Mouse (Mus musculus) MEL-GATA-1-ER (cell line): ENCODE results near the gene Tln1.
"Not testable (repeated sequence)": the region's sequence is repeated elsewhere in the genome, so short reads cannot be mapped to it uniquely, and the experiment has no call there.

Experiments
- DNase-seq: peaks from one replicate; pipeline ENCODE4 v3.0.0-alpha.2; 2012; ENCODE audit warnings: low read depth; ENCODE audit errors: extremely low read depth

The Tln1 gene

DNA sequence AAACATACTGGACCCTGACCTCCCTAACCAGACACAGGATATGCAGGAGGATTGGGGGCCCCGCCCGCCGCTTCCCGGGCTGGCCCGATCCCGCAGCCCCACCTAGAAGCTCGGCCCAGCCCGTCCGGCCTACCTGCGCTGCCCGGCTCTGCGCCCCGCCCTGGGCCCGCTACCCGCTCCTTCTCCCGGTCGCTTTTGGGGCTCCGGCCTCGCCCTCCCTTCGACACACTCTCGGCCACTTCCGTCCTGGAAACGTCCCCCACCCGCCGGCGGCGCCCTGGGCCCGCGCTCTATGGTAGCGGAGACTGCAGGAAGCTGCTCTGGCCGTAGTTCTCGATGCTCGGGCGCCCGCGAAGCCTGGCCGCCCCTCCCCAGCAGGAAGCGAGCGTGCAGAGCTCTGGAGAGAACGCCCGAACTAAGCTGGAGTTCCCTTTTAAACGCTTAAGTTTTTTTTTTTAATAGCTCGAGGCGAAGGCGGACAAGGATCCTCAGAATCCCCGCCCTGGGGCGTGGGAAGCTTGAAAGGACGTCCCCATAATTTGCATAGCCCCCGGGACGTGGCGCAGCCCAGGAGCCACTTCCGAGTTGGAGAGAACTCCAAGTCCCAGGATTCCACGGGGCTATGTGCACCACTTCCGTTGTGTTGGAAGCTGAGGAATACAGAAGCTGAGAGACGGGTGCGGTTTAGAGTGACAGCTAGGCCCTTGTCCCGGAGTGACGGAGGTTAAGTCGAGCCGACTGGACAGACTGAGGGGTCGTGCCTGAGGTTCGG is at the start of gene Tln1, which contains the start of gene Creb3:
TSS of gene Tln1 (minus strand) at position 695 of the 772 bp plus-strand sequence.
TSS of gene Creb3 (plus strand) at position 336 of the 772 bp plus-strand sequence.
- DNase-seq, result peak; percentile 97

DNA sequence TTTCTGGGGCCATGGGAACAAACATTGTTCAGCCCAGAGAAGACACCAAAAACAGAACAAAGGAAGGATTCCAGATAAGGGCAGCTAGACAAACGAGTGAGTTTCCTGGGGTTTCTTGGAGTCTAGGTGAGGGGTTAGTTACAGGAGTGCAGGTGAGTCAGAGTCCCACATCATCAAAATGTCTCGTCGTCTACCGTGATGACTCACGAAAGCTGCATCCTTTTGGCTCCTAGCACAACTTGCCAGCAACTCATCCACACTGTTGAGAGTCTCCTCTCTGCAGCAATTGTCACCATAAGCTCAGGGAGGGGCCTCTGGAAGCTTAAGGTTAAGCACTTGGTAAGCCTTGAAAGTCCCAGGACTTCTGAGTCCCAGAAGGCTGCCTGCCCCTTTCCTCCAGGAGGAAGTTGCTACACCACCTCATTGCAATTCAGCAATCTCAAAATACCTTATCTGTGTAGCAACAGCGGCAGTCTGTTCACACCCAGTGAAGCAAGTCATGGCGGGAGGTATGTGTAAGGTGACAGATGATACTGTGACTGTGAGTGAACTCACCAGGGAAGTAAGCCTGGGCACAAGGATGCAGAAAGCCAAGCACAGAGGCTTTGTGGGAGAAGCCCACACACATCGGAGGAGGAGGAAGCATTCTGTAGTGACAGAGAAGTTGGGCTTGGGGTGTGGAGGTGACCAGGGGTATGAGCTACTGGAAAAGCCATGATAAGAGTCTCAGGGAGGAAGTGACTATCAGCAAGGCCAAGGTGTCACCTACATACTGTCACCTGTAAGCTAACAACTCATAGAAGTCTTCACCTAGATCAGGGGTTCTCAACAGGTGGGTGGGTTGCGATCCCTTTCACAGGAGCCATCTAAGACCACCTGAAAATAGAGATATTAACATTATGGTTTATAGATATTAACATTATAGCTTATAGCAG is 42.5 kb upstream of the Tln1 start:
- DNase-seq, result peak; percentile 92

DNA sequence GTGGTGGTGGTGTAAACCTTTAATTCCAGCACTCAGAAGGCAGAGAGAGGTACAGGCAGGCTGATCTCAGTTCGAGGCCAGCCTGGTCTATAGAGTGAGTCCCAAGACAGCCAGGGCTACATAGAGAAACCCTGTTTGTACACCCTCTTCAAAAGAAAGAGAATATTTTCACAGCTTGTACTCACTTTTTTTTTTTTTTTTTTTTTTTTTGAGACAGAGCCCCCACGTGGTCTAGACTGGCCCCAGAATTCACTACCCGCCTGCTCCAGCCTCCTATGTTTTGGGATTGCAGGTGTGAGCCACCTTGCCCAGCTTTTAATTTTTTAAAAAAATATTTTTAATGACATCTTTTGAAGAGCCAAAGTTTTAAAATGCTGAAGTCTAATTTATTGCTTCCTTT is 41.6 kb upstream of the Tln1 start:
- no peak for DNase-seq

- DNase-seq, result no peak
These were observed 37.9 kb upstream of the Tln1 start for GRCm38 (mm10) chr4:43600195-43600934.

DNA sequence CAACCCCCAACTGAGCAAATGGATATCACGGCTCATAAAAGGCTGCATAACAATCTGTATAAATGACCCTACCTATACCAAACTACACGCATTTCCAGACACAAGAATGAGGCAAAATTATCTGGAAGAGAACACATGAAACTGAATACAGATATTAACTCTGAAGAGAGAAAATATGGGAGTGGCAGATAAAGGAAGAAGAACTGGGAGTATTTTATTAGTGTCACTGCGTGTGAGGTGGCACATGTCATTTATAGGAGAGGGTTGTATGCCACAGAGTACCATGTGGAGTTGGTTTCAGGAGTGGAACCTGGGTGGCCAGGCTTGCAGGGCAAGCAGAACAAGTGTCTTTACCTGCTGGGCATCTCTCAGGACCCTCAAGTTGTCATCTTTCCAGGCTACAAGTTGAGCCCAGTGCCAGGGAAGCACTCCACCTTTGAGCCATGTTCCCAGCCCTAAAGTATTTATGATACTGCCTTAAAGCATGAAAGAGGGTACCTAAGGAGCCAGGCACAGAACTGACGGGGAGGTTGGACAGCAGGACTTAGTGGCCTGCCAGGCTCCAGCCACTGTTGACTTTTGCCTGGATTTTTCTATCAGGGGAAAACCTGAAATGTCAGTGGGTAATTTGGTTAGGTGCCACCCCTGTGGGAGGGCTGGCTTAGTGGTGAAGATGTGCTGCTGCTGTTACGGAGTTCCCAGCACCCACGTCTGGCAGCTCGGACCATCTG is 36.3 kb upstream of the Tln1 start:
- peak; percentile 45 for DNase-seq

DNA sequence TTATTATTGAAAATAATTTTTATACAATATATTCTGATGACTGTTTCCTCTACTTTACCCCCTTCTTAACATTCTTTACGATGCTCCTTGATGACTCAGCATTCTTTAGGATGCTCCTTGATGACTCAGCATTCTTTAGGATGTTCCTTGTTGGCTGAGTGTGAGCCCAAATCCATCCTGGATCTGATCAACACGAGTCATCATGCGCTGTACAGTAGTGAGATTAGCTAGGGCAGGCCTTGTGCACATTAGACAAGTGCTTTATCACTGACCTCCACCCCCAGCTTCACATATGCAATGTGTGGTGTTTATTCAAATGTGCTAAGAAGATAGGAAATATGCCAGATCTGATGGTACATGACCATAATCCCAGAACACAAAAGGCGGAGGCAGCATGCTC is 35.7 kb upstream of the Tln1 start:
- DNase-seq, result no peak

DNA sequence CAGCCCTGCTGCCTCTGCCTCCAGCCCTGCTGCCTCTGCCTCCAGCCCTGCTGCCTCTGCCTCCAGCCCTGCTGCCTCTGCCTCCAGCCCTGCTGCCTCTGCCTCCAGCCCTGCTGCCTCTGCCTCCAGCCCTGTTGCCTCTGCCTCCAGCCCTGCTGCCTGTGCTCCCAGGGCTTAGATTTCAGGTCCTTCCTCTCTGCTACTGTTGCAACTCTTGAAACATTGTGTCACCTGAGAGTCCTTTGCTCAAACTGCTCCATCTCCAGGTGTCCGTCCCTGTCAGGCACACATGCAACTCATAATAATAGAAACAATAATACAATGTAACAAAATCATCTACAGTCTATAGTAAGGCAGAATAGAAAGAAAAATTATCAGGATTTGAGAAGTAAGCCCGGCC is 34.1 kb upstream of the Tln1 start:
- DNase-seq, result not testable (repeated sequence)

DNA sequence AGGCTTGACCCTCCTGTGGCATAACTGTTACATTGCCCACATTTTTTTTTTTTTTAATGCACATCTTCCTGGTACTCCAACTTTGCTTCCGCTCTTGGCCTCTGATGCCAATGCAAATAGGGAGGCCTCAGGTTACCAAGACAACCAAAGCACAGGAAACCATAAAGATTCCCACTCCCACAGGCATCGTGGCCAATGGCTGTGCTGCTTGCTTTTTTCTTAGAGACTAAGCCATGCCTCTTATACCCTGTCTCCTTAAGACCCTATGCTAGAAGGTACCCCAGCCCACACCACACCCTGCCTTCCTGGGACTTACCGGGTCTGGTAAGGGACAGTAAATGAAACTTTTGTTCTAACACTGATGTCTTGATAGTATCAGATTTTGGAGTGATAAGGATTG is 31.0 kb upstream of the Tln1 start:
- DNase-seq, result no peak

DNA sequence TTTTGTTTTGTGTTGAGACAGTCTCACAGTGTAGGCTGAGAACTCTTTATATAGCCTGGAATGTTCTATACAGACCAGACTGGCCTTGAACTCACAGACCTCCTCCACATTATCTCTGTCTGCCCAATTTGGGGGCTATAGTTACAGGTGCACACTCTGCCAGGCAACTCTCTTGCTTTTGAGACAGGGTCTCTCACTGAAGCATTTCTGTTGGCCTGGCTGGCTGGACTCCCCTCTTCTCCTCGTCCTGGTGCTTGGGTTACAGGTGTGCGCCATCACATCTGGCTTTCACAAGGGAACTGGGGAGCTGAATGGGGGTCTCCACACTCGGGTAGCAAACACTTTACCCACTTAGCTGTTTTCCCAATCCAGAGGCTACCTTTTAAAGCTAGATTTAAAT is 29.5 kb upstream of the Tln1 start:
- DNase-seq, result no peak

GRCm38 (mm10) chr4:43591543-43591942 is 29.1 kb upstream of the Tln1 start:
- no peak for DNase-seq

DNA sequence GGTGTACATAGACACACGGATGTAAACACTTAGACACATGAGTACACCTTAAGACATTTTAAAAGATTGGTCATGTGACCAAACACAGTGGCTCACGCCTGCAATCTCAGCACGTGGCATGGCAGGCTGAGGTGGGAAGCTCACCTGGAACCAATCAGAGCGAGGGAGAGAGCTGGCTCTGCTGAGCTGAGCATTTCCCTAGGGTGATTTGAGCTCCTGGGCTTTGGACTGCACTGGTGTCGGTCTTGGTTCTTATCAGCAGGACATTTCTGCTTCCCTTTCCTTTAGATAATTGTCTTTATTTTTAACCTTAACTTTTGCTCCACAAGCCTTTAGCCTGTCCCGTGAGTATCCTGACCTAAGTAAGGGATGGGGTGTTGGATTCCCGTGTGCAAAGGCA is 25.2 kb upstream of the Tln1 start:
- DNase-seq, result no peak

GRCm38 (mm10) chr4:43586411-43586810 is 23.9 kb upstream of the Tln1 start:
- no peak for DNase-seq

DNA sequence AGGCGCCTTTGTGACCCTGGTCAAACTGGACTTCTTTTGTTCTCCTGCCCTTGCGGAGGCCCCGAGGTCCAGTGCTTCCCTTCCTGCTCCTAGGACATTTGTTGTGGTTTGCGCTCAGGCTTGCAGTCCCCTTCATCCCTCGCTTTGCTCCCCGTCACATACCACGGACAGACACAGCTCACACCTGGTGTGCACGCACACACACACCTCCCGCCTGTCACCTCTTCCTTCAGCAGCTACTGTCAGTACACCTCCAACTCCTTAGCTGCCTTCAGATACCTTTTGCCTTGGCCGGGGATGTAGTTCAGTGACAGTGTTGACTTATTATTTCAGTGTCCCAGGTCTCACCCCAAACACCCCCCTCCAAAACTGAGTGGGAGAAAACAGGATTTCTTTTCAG is 23.2 kb upstream of the Tln1 start:
- no peak for DNase-seq

DNA sequence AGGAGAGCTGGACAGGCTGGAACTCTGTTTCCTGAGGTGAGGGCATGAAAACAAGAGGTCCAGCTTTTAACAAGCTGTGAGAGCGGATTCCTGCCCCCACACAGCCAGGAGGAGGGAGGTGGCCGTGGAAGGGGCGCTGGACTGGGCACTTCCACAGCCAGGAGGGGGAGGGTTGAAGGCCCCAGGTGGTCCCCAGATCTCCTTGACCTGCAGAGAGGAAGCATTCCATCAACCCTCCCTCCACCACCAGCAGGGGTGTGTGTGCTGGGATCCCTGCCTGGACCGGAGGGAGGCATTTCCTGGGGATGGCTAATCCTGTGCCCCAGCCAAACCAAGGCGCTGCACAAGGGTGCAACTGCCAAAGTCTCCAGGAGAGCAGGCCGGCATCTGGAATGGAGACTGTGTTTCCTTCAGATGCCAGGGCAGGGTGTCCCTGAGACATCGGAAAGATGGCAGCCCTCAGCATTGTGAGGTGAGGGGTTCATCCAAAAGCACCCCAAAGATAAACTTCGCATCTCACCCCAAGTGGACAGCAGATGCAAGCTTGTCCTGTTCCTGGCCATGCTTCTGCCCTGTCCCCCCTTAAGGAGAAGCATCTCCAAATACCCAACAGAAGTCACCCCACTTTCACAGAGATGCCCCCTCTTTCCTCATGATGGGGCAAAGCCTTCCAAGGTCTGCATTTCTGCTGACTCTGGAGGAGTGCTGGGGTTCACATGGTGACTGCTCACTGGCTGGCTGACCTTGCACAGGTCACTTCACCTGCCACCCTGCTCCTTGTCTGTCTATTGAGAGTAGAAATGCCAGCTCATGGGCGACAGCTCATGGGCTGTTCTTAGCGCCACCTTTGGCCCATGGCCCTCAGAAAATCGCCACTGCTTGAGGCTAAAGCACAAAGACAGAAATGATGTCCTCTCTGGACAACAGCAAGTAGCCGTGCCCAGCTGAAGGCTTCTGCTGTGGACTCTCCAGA is 22.2 kb upstream of the Tln1 start, which contains the start of gene Msmp:
TSS of gene Msmp (minus strand) at position 51 of the 973 bp plus-strand sequence.
- DNase-seq, result no peak

DNA sequence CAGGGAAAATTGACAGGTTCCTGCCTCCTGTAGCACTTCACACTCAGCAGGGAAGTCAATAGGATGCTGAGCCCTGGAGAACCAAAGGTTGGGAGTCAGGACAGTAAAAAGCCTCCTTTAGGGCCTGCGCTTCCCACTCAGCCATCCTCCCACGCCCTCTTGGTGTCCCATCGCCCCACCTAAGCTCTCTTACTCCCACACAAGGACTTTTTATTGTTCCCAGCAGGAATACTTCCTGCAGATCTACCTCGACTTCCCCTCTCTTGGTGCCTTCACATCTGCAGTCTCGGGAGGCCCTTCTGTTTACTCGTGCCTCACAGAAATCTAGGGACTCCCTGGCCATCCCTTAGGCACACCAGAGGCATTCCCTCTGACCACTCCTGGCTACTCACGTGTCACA is 20.9 kb upstream of the Tln1 start:
- no peak for DNase-seq

- no peak for DNase-seq
These were observed 19.8 kb upstream of the Tln1 start for GRCm38 (mm10) chr4:43582241-43582640.

DNA sequence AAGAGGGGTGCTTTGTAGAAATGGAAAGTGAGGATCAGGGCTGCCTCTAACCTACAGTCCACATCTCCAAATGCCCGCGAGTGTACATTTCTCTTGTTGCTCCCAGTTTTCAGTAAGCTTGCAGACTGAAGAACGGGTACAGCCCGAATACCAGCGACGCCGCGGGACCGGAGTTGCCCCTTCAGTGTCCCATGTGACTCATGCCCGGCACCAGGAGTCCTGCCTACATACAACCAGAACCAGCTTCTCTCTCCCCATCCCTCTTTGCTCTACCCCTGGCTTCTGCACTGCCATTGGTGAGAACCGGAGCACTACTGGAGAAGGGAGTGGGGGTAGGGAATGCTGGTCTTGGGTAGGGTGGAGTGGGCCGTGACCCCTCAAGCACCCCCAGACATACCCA is 18.9 kb upstream of the Tln1 start:
- no peak for DNase-seq

DNA sequence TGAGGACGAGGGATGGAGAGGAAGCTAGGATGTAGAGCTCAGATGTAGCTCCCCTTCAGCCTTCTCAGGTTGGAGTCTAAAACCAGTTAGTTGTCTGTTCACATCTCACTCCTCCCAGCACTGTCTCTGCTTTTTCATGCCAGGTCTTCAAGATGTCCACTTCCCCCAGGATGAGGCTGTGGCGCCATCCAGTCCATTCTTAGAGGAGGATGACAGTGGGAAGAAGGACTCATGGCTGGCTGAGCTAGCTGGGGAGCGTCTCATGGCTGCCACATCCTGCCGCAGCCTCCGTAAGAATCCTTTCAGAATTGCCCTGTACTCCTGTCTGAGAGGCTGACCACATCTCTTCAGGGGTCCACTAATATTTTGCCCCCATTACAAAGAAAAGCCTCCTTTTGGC is 18.2 kb upstream of the Tln1 start:
- DNase-seq, result no peak

DNA sequence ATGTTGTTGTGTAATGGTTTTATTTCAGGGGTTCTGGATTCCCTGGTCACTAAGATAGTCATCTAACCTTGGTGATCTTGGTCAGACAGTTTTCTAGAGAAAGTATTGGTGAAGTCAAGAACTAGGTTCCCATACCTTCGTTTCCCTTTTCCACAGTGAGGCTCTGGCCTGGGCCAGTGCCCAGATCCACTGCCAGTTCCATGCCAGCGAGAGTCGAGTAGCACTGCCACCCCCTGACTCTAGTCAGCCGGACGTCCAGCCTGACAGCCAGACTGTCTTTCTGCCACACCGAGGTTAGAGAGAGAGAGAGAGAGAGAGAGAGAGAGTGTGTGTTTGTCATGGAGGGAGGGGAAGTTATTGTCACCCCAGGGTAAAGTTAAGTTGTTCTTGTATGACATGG is 17.2 kb upstream of the Tln1 start:
- DNase-seq, result no peak

- no peak for DNase-seq
These were observed 16.8 kb upstream of the Tln1 start for GRCm38 (mm10) chr4:43579256-43579655.
